Mouse (Mus musculus) G1E (cell line): ENCODE measurements around the gene Pcnx.

Experiments
- CTCF ChIP-seq: IDR thresholded peaks from 2 replicates; pipeline ENCODE4 v1.5.1; 2012; ENCODE audit warnings: low read depth, low read length, inconsistent platforms, mixed read lengths
- GATA1 ChIP-seq: IDR thresholded peaks from 2 replicates; pipeline ENCODE4 v1.6.1; 2012; ENCODE audit warnings: borderline replicate concordance, low read length, inconsistent platforms, mixed read lengths
- GATA2 ChIP-seq: IDR thresholded peaks from 2 replicates; pipeline ENCODE4 v1.6.1; 2012; ENCODE audit warnings: low read depth, low read length, inconsistent platforms, borderline replicate concordance
- POLR2AphosphoS5 ChIP-seq: IDR thresholded peaks from 2 replicates; pipeline ENCODE4 v1.6.1; 2012; ENCODE audit warnings: low read depth, low read length, inconsistent platforms; ENCODE audit not compliant: insufficient replicate concordance

- TF ChIP-seq CTCF, result no peak
- no peak for TF ChIP-seq GATA2
- no peak for TF ChIP-seq GATA1
- TF ChIP-seq POLR2AphosphoS5, result no peak
Observed at GRCm38 (mm10) chr12:81816330-81817125, 43.3 kb upstream of the Pcnx start.
